Mouse (Mus musculus): Measurements from ENCODE around the gene Desi1. TPM values are rescaled to one million over a fixed set of nuclear protein-coding genes. Genes with fewer than 3 reads are reported as not detected.

The Desi1 gene
- total and polyA plus RNA-seq, 3 experiments: 20.1 to 27.7 (median 21.4) TPM

- 79% methylated on average over 10 of the region's 10 CpGs for WGBS
- no peak overlapping the region for H3K27ac ChIP-seq
These were observed 84.6 kb downstream of the Desi1 start for GRCm38 (mm10) chr15:81949076-81949475.

GRCm38 (mm10) chr15:81943176-81943749 lies 90.4 kb downstream of the Desi1 start:
- no peak overlapping the region for H3K9ac ChIP-seq (ENCODE audit: low read depth, low read length)
- TF ChIP-seq EP300 (IDR thresholded peaks at IDR 0.05; ENCODE audit: insufficient read depth, low read depth, low read length): no peak
- TF ChIP-seq POLR2A (IDR thresholded peaks at IDR 0.05; ENCODE audit: insufficient read depth, low read depth, low read length): no peak
- no peak for TF ChIP-seq CTCF (IDR thresholded peaks at IDR 0.05)
- H3K36me3 ChIP-seq (ENCODE audit: control insufficient read depth, insufficient read depth, low read length): no peaks in the 10 kb centered on the region
- no peak overlapping the region for H3K4me3 ChIP-seq
- no peak overlapping the region for H3K27ac ChIP-seq
- peaks cover 4% of the 10 kb centered on the region; the same call in 1 of the 2 replicates for H3K4me1 ChIP-seq (ENCODE audit: control insufficient read depth, insufficient read depth, low read length)
- intact Hi-C loops (cut with DNase I): no loop called here
- H3K79me2 ChIP-seq (replicated peaks; ENCODE audit: control insufficient read depth, insufficient read depth, low read length): no peaks in the 10 kb centered on the region
- 43% methylated on average over 9 of the region's 9 CpGs for WGBS
- DNase-seq: no peak
- H3K27me3 ChIP-seq (ENCODE audit: control insufficient read depth, insufficient read depth, low read length): no peaks in the 10 kb centered on the region

More at GRCm38 (mm10) chr15:81949076-81949475, 84.6 kb downstream of the Desi1 start:
- no peaks in the 10 kb centered on the region for H3K36me3 ChIP-seq (ENCODE audit: control insufficient read depth, insufficient read depth, low read length)
- no peak for TF ChIP-seq EP300 (IDR thresholded peaks at IDR 0.05; ENCODE audit: insufficient read depth, low read depth, low read length)
- no peak for TF ChIP-seq CTCF (IDR thresholded peaks at IDR 0.05)
- no peak for TF ChIP-seq POLR2A (IDR thresholded peaks at IDR 0.05; ENCODE audit: insufficient read depth, low read depth, low read length)
- H3K4me3 ChIP-seq: no peak overlapping the region
- H3K79me2 ChIP-seq (replicated peaks; ENCODE audit: control insufficient read depth, insufficient read depth, low read length): no peaks in the 10 kb centered on the region
- H3K9ac ChIP-seq (ENCODE audit: low read depth, low read length): no peak overlapping the region
- no peaks in the 10 kb centered on the region for H3K4me1 ChIP-seq (ENCODE audit: control insufficient read depth, insufficient read depth, low read length)
- no peaks in the 10 kb centered on the region for H3K27me3 ChIP-seq (ENCODE audit: control insufficient read depth, insufficient read depth, low read length)
- DNase-seq: no peak
- intact Hi-C loops (cut with DNase I): no loop called here

Other genes with a start within 250 kb of the Desi1 start
- 100 to 1,000 TPM in 1 of 2 experiments, 10 to 100 TPM in 1; 46.7 to 127 TPM for gene Tef, start 231.4 kb downstream of the Desi1 start, total RNA-seq (2021)
- gene Tef, start 231.4 kb downstream of the Desi1 start, polyA plus RNA-seq (2012; rRNA removed): 76.7 and 100 TPM in 2 replicates
- 100 to 1,000 TPM; 101 to 114 TPM for gene Tob2, start 175.1 kb downstream of the Desi1 start, total RNA-seq (2021)
- gene Tob2, start 175.1 kb downstream of the Desi1 start, polyA plus RNA-seq (2012; rRNA removed): 39.4 and 49.7 TPM in 2 replicates
- gene Phf5a, start 162.0 kb downstream of the Desi1 start, total RNA-seq (2021): 10 to 100 TPM; 30.2 to 36.5 TPM
- 30.2 and 39.1 TPM in 2 replicates for gene Phf5a, start 162.0 kb downstream of the Desi1 start, polyA plus RNA-seq (2012; rRNA removed)
- 1,000 to 10,000 TPM; 1,810 to 2,215 TPM for gene Aco2, start 161.6 kb downstream of the Desi1 start, total RNA-seq (2021)
- gene Aco2, start 161.6 kb downstream of the Desi1 start, polyA plus RNA-seq (2012; rRNA removed): 2,076 and 2,628 TPM in 2 replicates
- gene Polr3h, start 107.6 kb downstream of the Desi1 start, total RNA-seq (2021): 1 to 10 TPM; 5.9 to 8.1 TPM
- gene Polr3h, start 107.6 kb downstream of the Desi1 start, polyA plus RNA-seq (2012; rRNA removed): 7.2 and 10.2 TPM in 2 replicates
- 10 to 100 TPM; 66.1 to 92.7 TPM for gene Csdc2, start 97.1 kb downstream of the Desi1 start, total RNA-seq (2021)
- gene Csdc2, start 97.1 kb downstream of the Desi1 start, polyA plus RNA-seq (2012; rRNA removed): 85.7 and 111 TPM in 2 replicates
- gene Pmm1, start 72.9 kb downstream of the Desi1 start, total RNA-seq (2021): 10 to 100 TPM; 22.0 to 26.7 TPM
- 27.7 and 34.4 TPM in 2 replicates for gene Pmm1, start 72.9 kb downstream of the Desi1 start, polyA plus RNA-seq (2012; rRNA removed)
- not detected for gene 1700029P11Rik, start 53.3 kb downstream of the Desi1 start, total RNA-seq (2021)
- not detected in 2 replicates for gene 1700029P11Rik, start 53.3 kb downstream of the Desi1 start, polyA plus RNA-seq (2012; rRNA removed)
- gene Xrcc6, start 46.0 kb downstream of the Desi1 start, total RNA-seq (2021): 10 to 100 TPM; 18.9 to 24.3 TPM
- gene Xrcc6, start 46.0 kb downstream of the Desi1 start, polyA plus RNA-seq (2012; rRNA removed): 18.6 and 20.3 TPM in 2 replicates
- 10 to 100 TPM; 49.5 to 52.7 TPM for gene Snu13, start 13.7 kb upstream of the Desi1 start, total RNA-seq (2021)
- gene Snu13, start 13.7 kb upstream of the Desi1 start, polyA plus RNA-seq (2012; rRNA removed): 49.5 and 66.6 TPM in 2 replicates
- gene 4930407I10Rik, start 25.3 kb upstream of the Desi1 start, total RNA-seq (2021): not detected
- gene 4930407I10Rik, start 25.3 kb upstream of the Desi1 start, polyA plus RNA-seq (2012; rRNA removed): not detected in 2 replicates
- gene Mei1, start 36.1 kb upstream of the Desi1 start, total RNA-seq (2021): not detected
- gene Mei1, start 36.1 kb upstream of the Desi1 start, polyA plus RNA-seq (2012; rRNA removed): not detected in 2 replicates
- gene Ccdc134, start 94.1 kb upstream of the Desi1 start, total RNA-seq (2021): 1 to 10 TPM; 3.9 to 4.0 TPM
- gene Ccdc134, start 94.1 kb upstream of the Desi1 start, polyA plus RNA-seq (2012; rRNA removed): 4.8 and 6.6 TPM in 2 replicates
- 10 to 100 TPM; 22.4 to 24.2 TPM for gene Srebf2, start 113.3 kb upstream of the Desi1 start, total RNA-seq (2021)
- gene Srebf2, start 113.3 kb upstream of the Desi1 start, polyA plus RNA-seq (2012; rRNA removed): 33.3 and 45.3 TPM in 2 replicates
- gene Shisa8, start 179.0 kb upstream of the Desi1 start, total RNA-seq (2021): under 1 TPM; 0.13 to 0.23 TPM
- gene Shisa8, start 179.0 kb upstream of the Desi1 start, polyA plus RNA-seq (2012; rRNA removed): 0.15 and 0.21 TPM in 2 replicates
- gene Tnfrsf13c, start 190.5 kb upstream of the Desi1 start, total RNA-seq (2021): under 1 TPM; 0.16 to 0.18 TPM
- 0.44 and 0.86 TPM in 2 replicates for gene Tnfrsf13c, start 190.5 kb upstream of the Desi1 start, polyA plus RNA-seq (2012; rRNA removed)
- under 1 TPM; 0.39 to 0.42 TPM for gene Cenpm, start 210.9 kb upstream of the Desi1 start, total RNA-seq (2021)
- 0.76 and 1.7 TPM in 2 replicates for gene Cenpm, start 210.9 kb upstream of the Desi1 start, polyA plus RNA-seq (2012; rRNA removed)
- gene 1500009C09Rik, start 218.5 kb upstream of the Desi1 start, total RNA-seq (2021): not detected
- gene 1500009C09Rik, start 218.5 kb upstream of the Desi1 start, polyA plus RNA-seq (2012; rRNA removed): 0.08 TPM in 1 of 2 replicates, not detected in the other
- gene Sept3, start 241.0 kb upstream of the Desi1 start, total RNA-seq (2021): under 1 TPM; 0.39 to 0.44 TPM
- gene Sept3, start 241.0 kb upstream of the Desi1 start, polyA plus RNA-seq (2012; rRNA removed): 0.43 and 0.85 TPM in 2 replicates